Mouse (Mus musculus): ENCODE results near the gene Nek5. TPM values are rescaled to one million over a fixed set of nuclear protein-coding genes. Genes with fewer than 3 reads are reported as not detected.
A peak's percentile ranks its signal among the peaks of the same experiment; 100 is the strongest.

The Nek5 gene
- polyA plus RNA-seq, 1 experiment from 2014 or later: 0.32 TPM

- Histone ChIP-seq H3K4me1 (peaks cover 7% of the 10 kb centered on the region; the same call in 1 of the 2 replicates), H3K36me3 (replicated peaks) (peaks cover 27% of the 10 kb centered on the region), H3K9ac (peak within 1 kb of the TSS; percentile 63), H3K9me3 (no peaks in the 10 kb centered on the region), H3K27ac (no peak within 1 kb of the TSS), H3K4me2 (peak within 1 kb of the TSS; percentile 85), H3K27me3 (peaks cover 13% of the 10 kb centered on the region), H3K4me3 (replicated peaks) (peak within 1 kb of the TSS; percentile 66)
- ATAC-seq (ENCODE audit: low FRiP score): peak; percentile 100
- under 1% methylated on average over 36 of the region's 36 CpGs for WGBS
Measured at GRCm38 (mm10) chr8:22060446-22060889, 64.4 kb downstream of the Nek5 start, which contains the start of gene Alg11. TSS of gene Alg11 (plus strand) at chr8:22060721.

- under 1% methylated on average over 41 of the region's 46 CpGs for WGBS
- H3K4me3 ChIP-seq (replicated peaks): peak within 1 kb of the TSS; percentile 66
- H3K36me3 ChIP-seq (replicated peaks): peaks cover 21% of the 10 kb centered on the region
- peaks cover 13% of the 10 kb centered on the region for H3K27me3 ChIP-seq
- H3K27ac ChIP-seq: no peak within 1 kb of the TSS
- peak within 1 kb of the TSS; percentile 85 for H3K4me2 ChIP-seq
- H3K9me3 ChIP-seq: no peaks in the 10 kb centered on the region
- H3K4me1 ChIP-seq: peaks cover 7% of the 10 kb centered on the region; the same call in 1 of the 2 replicates
- ATAC-seq (ENCODE audit: low FRiP score): peak; percentile 93
- peak within 1 kb of the TSS; percentile 63 for H3K9ac ChIP-seq
Measured at GRCm38 (mm10) chr8:22059821-22060445, 64.9 kb downstream of the Nek5 start, which contains the start of gene Atp7b. TSS of gene Atp7b (minus strand) at chr8:22060305.

GRCm38 (mm10) chr8:22059153-22059738 lies 65.6 kb downstream of the Nek5 start:
- Histone ChIP-seq H3K9ac (peak overlapping the region; percentile 63; the same call in 1 of the 2 replicates), H3K4me1 (peaks cover 7% of the 10 kb centered on the region; the same call in 1 of the 2 replicates), H3K4me2 (peak overlapping the region; percentile 85), H3K27ac (no peak overlapping the region), H3K9me3 (no peaks in the 10 kb centered on the region), H3K27me3 (peaks cover 13% of the 10 kb centered on the region), H3K36me3 (replicated peaks) (peaks cover 16% of the 10 kb centered on the region), H3K4me3 (replicated peaks) (peak overlapping the region; percentile 66)
- 29% methylated on average over 11 of the region's 11 CpGs for WGBS
- ATAC-seq (ENCODE audit: low FRiP score): no peak

GRCm38 (mm10) chr8:22058368-22058767 lies 66.5 kb downstream of the Nek5 start:
- no peak overlapping the region for H3K9ac ChIP-seq
- peaks cover 13% of the 10 kb centered on the region for H3K27me3 ChIP-seq
- H3K4me1 ChIP-seq: peaks cover 7% of the 10 kb centered on the region; the same call in 1 of the 2 replicates
- no peak overlapping the region for H3K4me3 ChIP-seq (replicated peaks)
- no peak overlapping the region for H3K4me2 ChIP-seq
- ATAC-seq (ENCODE audit: low FRiP score): no peak
- H3K9me3 ChIP-seq: no peaks in the 10 kb centered on the region
- H3K36me3 ChIP-seq (replicated peaks): peaks cover 10% of the 10 kb centered on the region
- H3K27ac ChIP-seq: no peak overlapping the region
- 73% methylated on average over 9 of the region's 9 CpGs for WGBS

- Histone ChIP-seq H3K4me1 (peaks cover 7% of the 10 kb centered on the region; the same call in 1 of the 2 replicates), H3K36me3 (replicated peaks) (no peaks in the 10 kb centered on the region), H3K27me3 (peaks cover 13% of the 10 kb centered on the region), H3K27ac (no peak overlapping the region), H3K9ac (no peak overlapping the region), H3K4me2 (no peak overlapping the region), H3K9me3 (no peaks in the 10 kb centered on the region), H3K4me3 (replicated peaks) (no peak overlapping the region)
- WGBS: 76% methylated on average over 3 of the region's 3 CpGs
- ATAC-seq (ENCODE audit: low FRiP score): no peak
Measured at GRCm38 (mm10) chr8:22056850-22057249, 68.0 kb downstream of the Nek5 start.

- H3K27me3 ChIP-seq: peaks cover 13% of the 10 kb centered on the region
- H3K36me3 ChIP-seq (replicated peaks): no peaks in the 10 kb centered on the region
- H3K9me3 ChIP-seq: no peaks in the 10 kb centered on the region
- WGBS: 93% methylated on average over 2 of the region's 2 CpGs
- H3K4me1 ChIP-seq: peaks cover 2% of the 10 kb centered on the region; the same call in 1 of the 2 replicates
- no peak overlapping the region for H3K9ac ChIP-seq
- no peak overlapping the region for H3K4me2 ChIP-seq
- H3K4me3 ChIP-seq (replicated peaks): no peak overlapping the region
- no peak overlapping the region for H3K27ac ChIP-seq
- no peak for ATAC-seq (ENCODE audit: low FRiP score)
Measured at GRCm38 (mm10) chr8:22055492-22055877, 69.4 kb downstream of the Nek5 start.

- Histone ChIP-seq H3K27ac (no peak overlapping the region), H3K9me3 (no peaks in the 10 kb centered on the region), H3K27me3 (peaks cover 13% of the 10 kb centered on the region), H3K36me3 (replicated peaks) (no peaks in the 10 kb centered on the region), H3K4me3 (replicated peaks) (no peak overlapping the region), H3K4me1 (peaks cover 2% of the 10 kb centered on the region; the same call in 1 of the 2 replicates), H3K9ac (no peak overlapping the region), H3K4me2 (no peak overlapping the region)
- 90% methylated on average over 12 of the region's 12 CpGs for WGBS
- no peak for ATAC-seq (ENCODE audit: low FRiP score)
Measured at GRCm38 (mm10) chr8:22054674-22055491, 70.0 kb downstream of the Nek5 start.

GRCm38 (mm10) chr8:22047699-22048464 lies 77.0 kb downstream of the Nek5 start:
- H3K4me1 ChIP-seq: no peaks in the 10 kb centered on the region
- WGBS: 77% methylated on average over 2 of the region's 2 CpGs
- ATAC-seq (ENCODE audit: low FRiP score): 0 out of 2 replicates have a peak, but pooled peaks have one; percentile 61
- no peaks in the 10 kb centered on the region for H3K36me3 ChIP-seq (replicated peaks)
- H3K9ac ChIP-seq: no peak overlapping the region
- no peaks in the 10 kb centered on the region for H3K27me3 ChIP-seq
- H3K27ac ChIP-seq: no peak overlapping the region
- no peaks in the 10 kb centered on the region for H3K9me3 ChIP-seq
- H3K4me3 ChIP-seq (replicated peaks): no peak overlapping the region
- no peak overlapping the region for H3K4me2 ChIP-seq

- Histone ChIP-seq H3K4me1 (peaks cover 9% of the 10 kb centered on the region), H3K27me3 (no peaks in the 10 kb centered on the region), H3K4me2 (no peak overlapping the region), H3K27ac (no peak overlapping the region), H3K36me3 (replicated peaks) (no peaks in the 10 kb centered on the region), H3K9ac (no peak overlapping the region), H3K4me3 (replicated peaks) (no peak overlapping the region), H3K9me3 (no peaks in the 10 kb centered on the region)
- ATAC-seq (ENCODE audit: low FRiP score): no peak
- WGBS: 69% methylated on average over 12 of the region's 12 CpGs
Measured at GRCm38 (mm10) chr8:22043706-22044105, 81.1 kb downstream of the Nek5 start.

- ATAC-seq (ENCODE audit: low FRiP score): no peak
- WGBS: 87% methylated on average over 3 of the region's 3 CpGs
- H3K9me3 ChIP-seq: no peaks in the 10 kb centered on the region
Measured at GRCm38 (mm10) chr8:22042515-22042914, 82.3 kb downstream of the Nek5 start.

GRCm38 (mm10) chr8:22040153-22040509 lies 84.7 kb downstream of the Nek5 start:
- H3K4me2 ChIP-seq: no peak overlapping the region
- 0 out of 2 replicates have a peak, but pooled peaks have one; percentile 17 for ATAC-seq (ENCODE audit: low FRiP score)
- H3K4me1 ChIP-seq: peaks cover 9% of the 10 kb centered on the region
- no peak overlapping the region for H3K27ac ChIP-seq
- H3K27me3 ChIP-seq: no peaks in the 10 kb centered on the region
- 34% methylated on average over 6 of the region's 6 CpGs for WGBS
- H3K9ac ChIP-seq: no peak overlapping the region
- no peaks in the 10 kb centered on the region for H3K36me3 ChIP-seq (replicated peaks)
- H3K9me3 ChIP-seq: no peaks in the 10 kb centered on the region
- H3K4me3 ChIP-seq (replicated peaks): no peak overlapping the region

More at GRCm38 (mm10) chr8:22042515-22042914, 82.3 kb downstream of the Nek5 start:
- no peak overlapping the region for H3K9ac ChIP-seq
- no peak overlapping the region for H3K27ac ChIP-seq
- no peak overlapping the region for H3K4me3 ChIP-seq (replicated peaks)
- H3K36me3 ChIP-seq (replicated peaks): no peaks in the 10 kb centered on the region
- peaks cover 9% of the 10 kb centered on the region for H3K4me1 ChIP-seq
- no peak overlapping the region for H3K4me2 ChIP-seq
- H3K27me3 ChIP-seq: no peaks in the 10 kb centered on the region
